Mouse (Mus musculus) MEL (cell line): ENCODE measurements around the gene Prrg2. TPM values are rescaled to one million over a fixed set of nuclear protein-coding genes. Genes with fewer than 3 reads are reported as not detected.
"Not testable (repeated sequence)": the region's sequence is repeated elsewhere in the genome, so short reads cannot be mapped to it uniquely, and the experiment has no call there.

Source experiments
- DNase-seq: peaks from one replicate; pipeline ENCODE4 v3.0.0; 2011; ENCODE audit warnings: low read depth, low spot score
- H3K27ac ChIP-seq: 2 replicates; pipeline ENCODE4 v1.5.1; 2012; ENCODE audit warnings: low read depth, mild to moderate bottlenecking, control low read depth, low read length, moderate library complexity; ENCODE audit not compliant: control insufficient read depth
- H3K27me3 ChIP-seq, 2 experiments: fragments of 150-350 bp in 1 of 2; sonication (generic) in 1 of 2; 2 replicates each; pipeline ENCODE4 v1.6.1; 2012; ENCODE audit warnings: low read length in 2 of 2, mild to moderate bottlenecking in 2 of 2, improper control_type of control experiment in 1 of 2, moderate library complexity in 1 of 2; ENCODE audit not compliant: insufficient read depth in 2 of 2, control insufficient read depth in 1 of 2
- H3K36me3 ChIP-seq, 2 experiments: 2 replicates each; pipeline ENCODE4 v1.6.1; 2012 to 2014; ENCODE audit warnings: low read length in 2 of 2, improper control_type of control experiment in 1 of 2, inconsistent platforms in 1 of 2, mild to moderate bottlenecking in 1 of 2; ENCODE audit not compliant: insufficient read depth in 2 of 2, control insufficient read depth in 1 of 2
- H3K4me1 ChIP-seq, 2 experiments: fragments of 150-350 bp in 1 of 2; sonication (generic) in 1 of 2; 2 replicates each; pipeline ENCODE4 v1.6.1; 2012; ENCODE audit warnings: low read length in 2 of 2, improper control_type of control experiment in 1 of 2, mild to moderate bottlenecking in 1 of 2; ENCODE audit not compliant: insufficient read depth in 2 of 2, control insufficient read depth in 1 of 2
- H3K4me3 ChIP-seq, 2 experiments: fragments of 150-350 bp in 1 of 2; sonication (generic) in 1 of 2; 2 replicates each; pipeline ENCODE4 v1.5.1; 2012; ENCODE audit warnings: low read depth in 2 of 2, low read length in 2 of 2, mild to moderate bottlenecking in 2 of 2, moderate library complexity in 2 of 2, control low read depth in 1 of 2, improper control_type of control experiment in 1 of 2; ENCODE audit not compliant: control insufficient read depth in 1 of 2, insufficient read depth in 1 of 2
- H3K79me2 ChIP-seq: 2 replicates; pipeline ENCODE4 v1.6.1; 2012; ENCODE audit warnings: mild to moderate bottlenecking, low read length, moderate library complexity; ENCODE audit not compliant: control insufficient read depth, poor library complexity, insufficient read depth
- H3K9ac ChIP-seq: 2 replicates; pipeline ENCODE4 v1.6.1; 2012; ENCODE audit warnings: low read depth, mild to moderate bottlenecking, control low read depth, low read length, moderate library complexity; ENCODE audit not compliant: control insufficient read depth, poor library complexity, severe bottlenecking
- H3K9me3 ChIP-seq: fragments of 150-350 bp; sonication (generic); replicated peaks from 2 replicates; pipeline ENCODE4 v1.6.1; 2012; ENCODE audit warnings: mild to moderate bottlenecking, low read length, improper control_type of control experiment, moderate library complexity; ENCODE audit not compliant: insufficient read depth
- BHLHE40 ChIP-seq: IDR thresholded peaks from 2 replicates; pipeline ENCODE4 v1.6.1; 2012; ENCODE audit warnings: low read depth, mild to moderate bottlenecking, inconsistent platforms, low read length, improper control_type of control experiment, borderline replicate concordance
- CHD1 ChIP-seq: IDR thresholded peaks from 2 replicates; pipeline ENCODE4 v1.6.1; 2012; ENCODE audit warnings: low read depth, mild to moderate bottlenecking, inconsistent platforms, low read length, improper control_type of control experiment
- CHD2 ChIP-seq: IDR thresholded peaks from 2 replicates; pipeline ENCODE4 v1.6.1; 2011; ENCODE audit warnings: low read length, improper control_type of control experiment
- CTCF ChIP-seq, 3 experiments: IDR thresholded peaks in 2 of 3; conservative IDR thresholded peaks in 1 of 3; 2 replicates each; pipeline ENCODE4 v1.5.1; 2011 to 2012; ENCODE audit warnings: low read length in 3 of 3, low read depth in 2 of 3, mild to moderate bottlenecking in 2 of 3, improper control_type of control experiment in 1 of 3, inconsistent platforms in 1 of 3, mixed read lengths in 1 of 3, moderate library complexity in 1 of 3; ENCODE audit not compliant: control insufficient read depth in 1 of 3, insufficient read depth in 1 of 3, poor library complexity in 1 of 3, severe bottlenecking in 1 of 3
- E2F4 ChIP-seq: IDR thresholded peaks from 2 replicates; pipeline ENCODE4 v1.6.1; 2011; ENCODE audit warnings: low read depth, low read length, improper control_type of control experiment, borderline replicate concordance
- ELF1 ChIP-seq: IDR thresholded peaks from 2 replicates; pipeline ENCODE4 v1.6.1; 2014; ENCODE audit warnings: low read depth, mild to moderate bottlenecking, inconsistent platforms, low read length, improper control_type of control experiment, moderate library complexity
- GATA1 ChIP-seq: IDR thresholded peaks from 2 replicates; pipeline ENCODE4 v1.6.1; 2011; ENCODE audit warnings: low read depth, low read length, improper control_type of control experiment
- HCFC1 ChIP-seq: IDR thresholded peaks from 2 replicates; pipeline ENCODE4 v1.6.1; 2012; ENCODE audit warnings: low read depth, mild to moderate bottlenecking, inconsistent platforms, low read length, improper control_type of control experiment, moderate library complexity
- JUND ChIP-seq: IDR thresholded peaks from 2 replicates; pipeline ENCODE4 v1.6.1; 2011; ENCODE audit warnings: low read depth, mild to moderate bottlenecking, improper control_type of control experiment, low read length
- KAT2A ChIP-seq: conservative IDR thresholded peaks from 2 replicates; pipeline ENCODE4 v1.6.1; 2012; ENCODE audit warnings: low read depth, low read length, improper control_type of control experiment, inconsistent platforms
- MXI1 ChIP-seq: IDR thresholded peaks from 2 replicates; pipeline ENCODE4 v1.6.1; 2011; ENCODE audit warnings: mild to moderate bottlenecking, low read depth, low read length, improper control_type of control experiment
- MYC ChIP-seq: IDR thresholded peaks from 2 replicates; pipeline ENCODE4 v1.6.1; 2011; ENCODE audit warnings: low read depth, mild to moderate bottlenecking, low read length, improper control_type of control experiment, moderate library complexity
- NRF1 ChIP-seq: IDR thresholded peaks from 2 replicates; pipeline ENCODE4 v1.6.1; 2014; ENCODE audit warnings: low read depth, mild to moderate bottlenecking, inconsistent platforms, low read length, improper control_type of control experiment, moderate library complexity; ENCODE audit not compliant: poor library complexity, insufficient read depth, severe bottlenecking
- TBP ChIP-seq: IDR thresholded peaks from 2 replicates; pipeline ENCODE4 v1.8.0; 2011; ENCODE audit warnings: low read depth, low read length, improper control_type of control experiment
- UBTF ChIP-seq: IDR thresholded peaks from 2 replicates; pipeline ENCODE4 v1.6.1; 2012; ENCODE audit warnings: low read depth, mild to moderate bottlenecking, inconsistent platforms, low read length, improper control_type of control experiment, moderate library complexity, borderline replicate concordance; ENCODE audit not compliant: insufficient read depth
- USF1 ChIP-seq: IDR thresholded peaks from 2 replicates; pipeline ENCODE4 v1.6.1; 2014; ENCODE audit warnings: low read depth, mild to moderate bottlenecking, inconsistent platforms, low read length, improper control_type of control experiment, moderate library complexity
- USF2 ChIP-seq, 2 experiments: IDR thresholded peaks; 2 replicates each; pipeline ENCODE4 v1.6.1; 2011 to 2012; ENCODE audit warnings: improper control_type of control experiment in 2 of 2, low read length in 2 of 2, borderline replicate concordance in 1 of 2, inconsistent platforms in 1 of 2, low read depth in 1 of 2, mild to moderate bottlenecking in 1 of 2; ENCODE audit not compliant: insufficient read depth in 1 of 2
- ZMIZ1 ChIP-seq: IDR thresholded peaks from 2 replicates; pipeline ENCODE4 v1.6.1; 2012; ENCODE audit warnings: low read depth, mild to moderate bottlenecking, inconsistent platforms, low read length, improper control_type of control experiment, moderate library complexity
- ZNF384 ChIP-seq: IDR thresholded peaks from 2 replicates; pipeline ENCODE4 v1.6.1; 2012; ENCODE audit warnings: low read depth, mild to moderate bottlenecking, inconsistent platforms, low read length, improper control_type of control experiment
- polyA plus RNA-seq, 2 experiments: library from polyadenylated mRNA; stranded (reverse) in 1 of 2; unstranded in 1 of 2; fragments of >175 nt in 1 of 2; fragments of >200 nt in 1 of 2; gene quantifications; 2 replicates each; pipeline versions ENCODE4 v1.2.1 to v1.2.4; 2012; ENCODE audit warnings: low replicate concordance in 2 of 2, low read depth in 1 of 2; ENCODE audit not compliant: insufficient read length in 2 of 2, insufficient read depth in 1 of 2, missing spikeins in 1 of 2
- total RNA-seq: library from RNA; depleted of rRNA; stranded (reverse); fragments of 300-350 nt; gene quantifications from 2 replicates; pipeline ENCODE4 v1.2.3, GENCODE M21; 2012

The Prrg2 gene
- total and polyA plus RNA-seq, 3 experiments = 7.5 to 16.9 TPM; not detected in 1

- TF ChIP-seq MYC (peak; percentile 85), CHD2 (peak; percentile 50; the same call in 1 of the 2 replicates), UBTF (no peak)
Observed at GRCm38 (mm10) chr7:45062239-45062835, at the start of gene Prrg2, which contains the start of gene Nosip (continued).

- Histone ChIP-seq H3K9me3 (no peaks in the 10 kb centered on the region), H3K27ac (no peak overlapping the region), H3K79me2 (no peaks in the 10 kb centered on the region), H3K9ac (no peak overlapping the region), H3K4me1 (peaks cover 5 to 26% of the 10 kb centered on the region in 2 experiments), H3K4me3 (no peak overlapping the region), H3K36me3 (peaks cover 0 to 5% of the 10 kb centered on the region in 2 experiments; a peak in 2 of 4 replicates), H3K27me3 (no peaks in the 10 kb centered on the region)
- no peak for DNase-seq
- TF ChIP-seq MXI1 = no peak
- TF ChIP-seq KAT2A = no peak
- TF ChIP-seq JUND = no peak
- no peak for TF ChIP-seq BHLHE40
- no peak for TF ChIP-seq ZMIZ1
- no peak for TF ChIP-seq E2F4
- TF ChIP-seq UBTF = no peak
- TF ChIP-seq CHD1 = no peak
- no peak for TF ChIP-seq HCFC1
- no peak for TF ChIP-seq GATA1
- no peak for TF ChIP-seq NRF1
- no peak for TF ChIP-seq USF2 (IDR thresholded peaks at IDR 0.05; ENCODE audit: borderline replicate concordance in 1 of 2, insufficient read depth in 1 of 2, low read depth in 1 of 2, low read length in 2 of 2)
- TF ChIP-seq CTCF (IDR thresholded peaks at IDR 0.05 in 2 of 3, conservative IDR thresholded peaks at IDR 0.05 in 1 of 3; ENCODE audit: control insufficient read depth in 1 of 3, insufficient read depth in 1 of 3, low read depth in 2 of 3, low read length in 3 of 3, poor library complexity in 1 of 3, severe bottlenecking in 1 of 3) = no peak
- TF ChIP-seq USF1 = no peak
- TF ChIP-seq ZNF384 = no peak
- no peak for TF ChIP-seq ELF1
- no peak for TF ChIP-seq TBP
Observed at GRCm38 (mm10) chr7:45111940-45112339, 49.5 kb upstream of the Prrg2 start.

GRCm38 (mm10) chr7:45110089-45110488 lies 47.6 kb upstream of the Prrg2 start:
- not testable (repeated sequence) for H3K27me3 ChIP-seq

More at GRCm38 (mm10) chr7:45110089-45110488, 47.6 kb upstream of the Prrg2 start:
- not testable (repeated sequence) for H3K79me2 ChIP-seq, H3K27ac ChIP-seq, H3K4me3 ChIP-seq, H3K36me3 ChIP-seq, H3K9ac ChIP-seq, DNase-seq, H3K9me3 ChIP-seq
- H3K4me1 ChIP-seq = peaks cover 5 to 26% of the 10 kb centered on the region in 2 experiments
